Mouse (Mus musculus) midbrain, embryonic 14.5 days (tissue): ENCODE measurements around the gene Ccna2. TPM values are rescaled to one million over a fixed set of nuclear protein-coding genes. Genes with fewer than 3 reads are reported as not detected.

ENCODE experiments used
- ATAC-seq: fragments of 200-750 bp; cut with Nextera tagmentation; 2 replicates; pipeline ENCODE4 v1.8.0; 2017; ENCODE audit warnings: moderate number of reproducible peaks, moderate library complexity; ENCODE audit not compliant: low FRiP score, low TSS enrichment
- DNase-seq: peaks from one replicate; pipeline ENCODE4 v3.0.0-alpha.2; 2015
- H3K27ac ChIP-seq: fragments of 300-500 bp; sonication (generic); replicated peaks from 2 replicates; pipeline ENCODE4 v1.5.1; 2014; ENCODE audit warnings: mild to moderate bottlenecking, low read depth, low read length, moderate library complexity
- H3K27me3 ChIP-seq: fragments of 300-500 bp; sonication (generic); 2 replicates; pipeline ENCODE4 v1.6.1; 2014; ENCODE audit warnings: low read length, control low read depth, mixed read lengths; ENCODE audit not compliant: control insufficient read depth, insufficient read depth
- H3K36me3 ChIP-seq: fragments of 300-500 bp; sonication (generic); 2 replicates; pipeline ENCODE4 v1.6.1; 2014; ENCODE audit warnings: low read length, control low read depth; ENCODE audit not compliant: control insufficient read depth, insufficient read depth
- H3K4me1 ChIP-seq: fragments of 300-500 bp; sonication (generic); 2 replicates; pipeline ENCODE4 v1.6.1; 2014; ENCODE audit warnings: mild to moderate bottlenecking, antibody characterized with exemption, low read length, control low read depth; ENCODE audit not compliant: control insufficient read depth, insufficient read depth
- H3K4me2 ChIP-seq: fragments of 300-500 bp; sonication (generic); 2 replicates; pipeline ENCODE4 v1.6.1; 2014; ENCODE audit warnings: mild to moderate bottlenecking, low read length, moderate library complexity
- H3K4me3 ChIP-seq: fragments of 300-500 bp; sonication (generic); replicated peaks from 2 replicates; pipeline ENCODE4 v1.5.1; 2014; ENCODE audit warnings: low read depth, low read length
- H3K9ac ChIP-seq: fragments of 300-500 bp; sonication (generic); replicated peaks from 2 replicates; pipeline ENCODE4 v1.6.1; 2014; ENCODE audit warnings: mild to moderate bottlenecking, low read length, moderate library complexity
- H3K9me3 ChIP-seq: fragments of 300-500 bp; sonication (generic); 2 replicates; pipeline ENCODE4 v1.6.1; 2016; ENCODE audit warnings: low read length, control low read depth, mixed read lengths; ENCODE audit not compliant: control insufficient read depth
- WGBS: fragments of 180-500 bp; shearing (Covaris S2); extraction: QIAGEN DNeasy Blood & Tissue Kit; methylation state at CpG from one replicate; pipeline ENCODE4 v1.1.7; 2014; 5-methylcytosine and 5-hydroxymethylcytosine counted together
- polyA plus RNA-seq: library from polyadenylated mRNA; unstranded; fragments of >200 nt; fragmentation: Nextera tagmentation; extraction: Ambion mirVana; gene quantifications from 2 replicates; pipeline ENCODE4 v1.2.1, GENCODE M21; 2014

The Ccna2 gene
- polyA plus RNA-seq, 1 experiment from 2014 or later: 55.1 TPM

DNA sequence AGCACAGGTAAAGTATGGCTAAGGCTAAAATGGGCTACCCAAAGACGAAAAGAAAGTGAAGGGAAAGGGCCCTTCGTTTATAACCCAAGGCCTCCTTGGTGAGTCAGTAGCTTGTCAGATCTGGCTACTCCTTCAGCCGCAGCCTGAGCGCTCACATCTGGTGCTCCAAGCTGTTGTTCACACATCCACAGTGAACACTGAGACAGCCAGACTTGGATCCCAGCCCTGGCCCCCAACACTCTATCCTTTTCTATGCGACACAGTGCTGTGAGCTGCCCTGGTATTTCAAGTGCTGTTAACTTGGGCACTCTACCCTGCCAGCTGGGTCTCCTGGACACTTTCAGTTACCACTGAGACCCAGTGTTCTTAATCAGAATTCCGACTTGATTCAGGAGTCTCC lies 41.6 kb downstream of the Ccna2 start:
- no peak overlapping the region for H3K27ac ChIP-seq
- H3K9ac ChIP-seq: no peak overlapping the region
- no peak overlapping the region for H3K4me2 ChIP-seq
- H3K4me3 ChIP-seq: no peak overlapping the region
- 89% methylated on average over 6 of the region's 6 CpGs for WGBS
- ATAC-seq (no peak), DNase-seq (no peak)
- no peaks in the 10 kb centered on the region for H3K27me3 ChIP-seq
- H3K4me1 ChIP-seq: no peaks in the 10 kb centered on the region
- no peaks in the 10 kb centered on the region for H3K9me3 ChIP-seq
- no peaks in the 10 kb centered on the region for H3K36me3 ChIP-seq

DNA sequence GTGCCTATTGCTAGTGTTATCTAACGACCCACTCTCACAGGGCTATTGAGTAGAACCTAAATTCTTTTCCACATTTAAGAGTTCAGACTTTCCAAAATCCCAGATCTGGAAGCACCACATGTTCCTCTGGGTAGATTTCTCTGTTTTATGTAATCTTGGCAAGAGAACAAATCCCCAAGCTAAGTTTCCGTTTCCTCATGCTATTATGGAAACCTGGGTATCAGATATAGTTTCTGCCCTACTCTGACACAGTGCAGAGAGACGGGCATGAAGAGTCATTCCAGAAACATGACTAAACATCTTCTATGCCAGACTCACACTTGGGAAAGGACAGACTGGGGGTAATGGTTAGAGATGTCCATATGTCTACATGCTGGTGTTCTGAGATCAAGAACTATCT lies 47.5 kb downstream of the Ccna2 start:
- Histone ChIP-seq H3K4me2 (no peak overlapping the region), H3K4me3 (no peak overlapping the region), H3K9ac (no peak overlapping the region), H3K4me1 (peaks cover 3% of the 10 kb centered on the region; the same call in 1 of the 2 replicates), H3K9me3 (no peaks in the 10 kb centered on the region), H3K36me3 (no peaks in the 10 kb centered on the region), H3K27me3 (peaks cover 15% of the 10 kb centered on the region; the same call in 1 of the 2 replicates), H3K27ac (no peak overlapping the region)
- WGBS: 91% methylated on average over 3 of the region's 3 CpGs
- no peak for ATAC-seq
- no peak for DNase-seq

DNA sequence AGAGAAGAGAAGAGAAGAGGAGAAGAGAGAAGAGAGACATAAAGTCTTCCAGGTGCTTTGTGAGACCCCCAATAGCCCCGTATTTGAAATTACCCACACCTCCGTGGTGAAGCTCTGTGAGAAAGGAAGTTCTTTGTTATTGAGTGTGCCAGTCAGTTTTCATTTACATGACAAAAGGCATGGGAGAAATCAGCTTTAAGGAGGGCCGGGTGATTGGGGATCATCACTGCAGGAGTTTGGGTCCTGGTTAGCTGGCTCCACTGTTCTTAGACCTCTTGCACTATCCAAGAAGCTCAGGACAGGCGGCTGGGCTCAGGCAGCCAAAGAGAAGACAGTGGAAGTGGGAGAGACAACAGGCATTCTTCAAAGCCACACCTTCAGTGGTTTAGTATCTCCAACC lies 49.8 kb downstream of the Ccna2 start:
- 3% methylated on average over 4 of the region's 4 CpGs for WGBS
- Histone ChIP-seq H3K4me2 (peak overlapping the region; percentile 99; the same call in 1 of the 2 replicates), H3K36me3 (no peaks in the 10 kb centered on the region), H3K27ac (no peak overlapping the region), H3K9ac (no peak overlapping the region), H3K4me1 (peaks cover 3% of the 10 kb centered on the region; the same call in 1 of the 2 replicates), H3K27me3 (peaks cover 15% of the 10 kb centered on the region; the same call in 1 of the 2 replicates), H3K9me3 (no peaks in the 10 kb centered on the region), H3K4me3 (no peak overlapping the region)
- ATAC-seq: no peak
- DNase-seq: no peak

DNA sequence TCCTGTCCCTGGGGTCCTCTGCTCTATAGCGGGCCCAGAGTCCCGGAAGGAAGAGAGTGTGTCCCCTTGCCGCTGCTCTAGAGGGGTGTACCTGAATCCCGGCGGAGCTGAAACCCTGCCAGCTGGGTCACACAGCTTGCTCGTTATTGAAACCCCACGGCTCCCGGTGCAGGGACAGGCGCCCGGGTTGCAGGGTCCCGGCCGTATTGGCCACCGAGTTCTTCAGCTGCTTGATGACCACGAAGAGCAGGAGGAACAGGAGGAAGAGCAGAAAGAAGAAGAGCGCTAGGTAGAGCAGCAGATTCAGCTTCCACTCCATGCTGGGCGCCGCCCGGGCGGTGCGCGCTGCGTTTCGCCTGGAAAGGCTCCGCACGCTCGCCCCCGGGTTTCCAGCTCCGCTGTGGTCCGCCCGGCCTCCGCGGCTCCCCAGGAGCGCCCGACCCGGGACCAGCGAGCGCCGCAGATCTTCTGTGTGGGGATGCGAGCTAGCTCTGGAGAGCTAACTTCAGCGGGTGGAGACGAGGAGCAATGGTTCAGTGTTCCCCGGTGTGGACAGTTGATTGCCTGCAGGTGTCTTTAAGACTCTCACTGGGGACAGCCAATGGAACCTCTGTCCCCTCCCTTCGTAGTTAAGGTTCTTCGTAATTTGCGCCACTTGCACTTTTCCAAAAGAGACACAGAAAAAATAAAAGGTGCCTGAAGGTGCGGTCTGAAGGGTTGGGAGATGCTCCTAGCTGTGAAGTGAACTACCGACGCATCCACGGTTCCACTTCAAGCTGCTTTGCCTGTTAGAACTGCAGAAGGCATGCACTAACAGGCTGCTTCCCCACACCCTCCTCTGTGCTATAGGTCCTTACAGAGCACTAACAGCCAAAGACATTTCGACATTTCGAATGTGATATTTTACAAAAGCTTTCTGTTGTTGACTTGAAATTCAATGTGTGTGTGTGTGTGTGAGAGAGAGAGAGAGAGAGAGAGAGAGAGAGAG lies 50.6 kb downstream of the Ccna2 start, which contains the start of gene Gm11549:
Gene Gm11549, minus strand, starts transcription at position 741 of the 988 bp plus-strand sequence.
- peak; percentile 70 for ATAC-seq

DNA sequence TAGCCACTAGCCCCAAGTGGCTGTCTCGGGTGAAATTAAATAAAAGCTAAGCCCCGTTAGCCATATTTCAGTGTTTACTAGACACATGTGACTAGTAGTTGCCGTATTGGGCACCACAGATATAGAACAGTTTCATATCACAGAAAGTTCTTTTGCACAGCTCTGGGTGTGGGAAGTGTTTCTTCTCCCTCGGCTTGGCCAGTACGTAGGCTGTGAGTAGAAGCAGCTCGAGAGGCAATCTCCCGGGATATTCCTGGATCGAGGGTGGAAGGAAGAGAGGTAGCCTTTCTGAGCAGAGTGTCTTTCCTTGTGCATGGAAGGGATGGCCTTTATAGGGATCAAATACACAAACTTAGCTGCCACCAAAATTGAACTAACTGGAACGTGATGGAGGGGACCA lies 55.8 kb downstream of the Ccna2 start:
- Histone ChIP-seq H3K36me3 (no peaks in the 10 kb centered on the region), H3K27me3 (peaks cover 6% of the 10 kb centered on the region; the same call in 1 of the 2 replicates), H3K4me2 (no peak overlapping the region), H3K4me3 (no peak overlapping the region), H3K4me1 (peaks cover 3% of the 10 kb centered on the region; the same call in 1 of the 2 replicates), H3K27ac (no peak overlapping the region), H3K9me3 (no peaks in the 10 kb centered on the region), H3K9ac (no peak overlapping the region)
- 93% methylated on average over 9 of the region's 9 CpGs for WGBS
- DNase-seq: no peak
- no peak for ATAC-seq

More for the DNA sequence above, 50.6 kb downstream of the Ccna2 start, which contains the start of gene Gm11549:
- DNase-seq: peak; percentile 76
- Histone ChIP-seq H3K4me2 (peak within 1 kb of the TSS; percentile 99), H3K9ac (peak within 1 kb of the TSS; percentile 63), H3K27ac (no peak within 1 kb of the TSS), H3K36me3 (no peaks in the 10 kb centered on the region), H3K27me3 (peaks cover 15% of the 10 kb centered on the region; the same call in 1 of the 2 replicates), H3K9me3 (no peaks in the 10 kb centered on the region), H3K4me3 (peak within 1 kb of the TSS; percentile 56), H3K4me1 (peaks cover 3% of the 10 kb centered on the region; the same call in 1 of the 2 replicates)
- under 1% methylated on average over 50 of the region's 51 CpGs for WGBS

Other genes with a start within 250 kb of the Ccna2 start
- gene Anxa5, start 96.3 kb downstream of the Ccna2 start, polyA plus RNA-seq: 19.8 and 49.1 TPM in 2 replicates
- gene 1810062G17Rik, start 96.2 kb downstream of the Ccna2 start, polyA plus RNA-seq: 0.24 TPM in 1 of 2 replicates, not detected in the other
- 0.21 and 0.27 TPM in 2 replicates for gene Gm11549, start 50.3 kb downstream of the Ccna2 start, polyA plus RNA-seq
- 83.2 and 85.5 TPM in 2 replicates for gene Exosc9, start 19.5 kb downstream of the Ccna2 start, polyA plus RNA-seq
- 14.2 and 21.6 TPM in 2 replicates for gene Bbs7, start 41.3 kb upstream of the Ccna2 start, polyA plus RNA-seq
- gene Trpc3, start 118.0 kb upstream of the Ccna2 start, polyA plus RNA-seq: 7.8 and 8.4 TPM in 2 replicates